Mouse (Mus musculus): ENCODE measurements at regions not wholly inside any gene's neighbourhood (a gene's known extent, or its start where the extent isn't known, plus 50 kb on each side); places are given as distances from the start of the nearest gene placed in this dataset.

DNA sequence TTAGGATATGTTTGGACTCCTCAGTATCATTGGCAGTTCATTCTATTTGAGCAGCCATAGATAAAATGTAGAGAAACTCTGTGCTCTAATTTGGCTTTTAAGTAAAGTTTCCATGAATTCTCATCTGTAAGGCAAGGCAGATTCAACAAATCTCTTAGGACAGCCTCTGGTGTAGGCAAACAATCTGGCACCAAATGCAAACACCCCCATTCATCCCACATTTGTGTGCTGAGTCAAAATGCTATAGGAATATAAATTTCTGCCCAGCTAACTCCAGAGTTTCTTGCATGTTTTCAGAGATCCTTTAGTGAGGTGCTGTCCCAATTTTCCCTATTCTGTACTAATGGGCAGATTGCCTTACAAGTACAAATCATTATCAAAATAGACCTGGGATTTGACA lies 695.7 kb upstream of the Kif18a start:
- H3K4me3 ChIP-seq: no peak overlapping the region
- no peak overlapping the region for H3K9ac ChIP-seq (ENCODE audit: low read depth, low read length)
- DNase-seq: no peak
- no peaks in the 10 kb centered on the region for H3K4me1 ChIP-seq (ENCODE audit: control insufficient read depth, insufficient read depth, low read length)
- H3K27me3 ChIP-seq (ENCODE audit: control insufficient read depth, insufficient read depth, low read length): no peaks in the 10 kb centered on the region
- H3K27ac ChIP-seq: no peak overlapping the region
- no peaks in the 10 kb centered on the region for H3K36me3 ChIP-seq (ENCODE audit: control insufficient read depth, insufficient read depth, low read length)
- no peaks in the 10 kb centered on the region for H3K79me2 ChIP-seq (replicated peaks; ENCODE audit: control insufficient read depth, insufficient read depth, low read length)
- TF ChIP-seq POLR2A (IDR thresholded peaks at IDR 0.05; ENCODE audit: insufficient read depth, low read depth, low read length) (no peak), EP300 (IDR thresholded peaks at IDR 0.05; ENCODE audit: insufficient read depth, low read depth, low read length) (no peak), CTCF (IDR thresholded peaks at IDR 0.05) (no peak)
- intact Hi-C loops (cut with DNase I): no loop called here

DNA sequence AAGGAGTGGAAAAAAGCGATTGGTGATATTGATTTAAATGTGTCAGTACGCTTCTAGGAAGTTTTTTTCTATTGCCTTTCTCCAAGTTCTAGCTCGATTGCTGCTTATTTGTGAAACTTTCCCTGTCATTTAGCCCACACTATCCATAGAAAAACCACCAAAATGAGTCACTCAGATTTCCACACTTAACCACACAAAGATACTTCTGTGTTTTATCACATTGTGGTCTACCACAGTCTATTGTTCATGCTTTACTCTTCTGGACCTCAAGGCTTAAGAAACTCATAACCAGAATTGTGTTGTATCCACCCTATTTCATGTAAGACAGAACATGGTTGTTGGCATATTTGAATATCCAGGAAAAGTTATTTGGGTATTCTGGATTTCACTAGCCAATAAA lies 687.0 kb upstream of the Kif18a start:
- Histone ChIP-seq H3K27me3 (ENCODE audit: control insufficient read depth, insufficient read depth, low read length) (no peaks in the 10 kb centered on the region), H3K79me2 (replicated peaks; ENCODE audit: control insufficient read depth, insufficient read depth, low read length) (no peaks in the 10 kb centered on the region), H3K36me3 (ENCODE audit: control insufficient read depth, insufficient read depth, low read length) (no peaks in the 10 kb centered on the region), H3K4me1 (ENCODE audit: control insufficient read depth, insufficient read depth, low read length) (no peaks in the 10 kb centered on the region), H3K9ac (ENCODE audit: low read depth, low read length) (no peak overlapping the region), H3K4me3 (no peak overlapping the region), H3K27ac (no peak overlapping the region)
- WGBS: 73% methylated on average over 3 of the region's 3 CpGs
- TF ChIP-seq EP300 (IDR thresholded peaks at IDR 0.05; ENCODE audit: insufficient read depth, low read depth, low read length): no peak
- DNase-seq: no peak
- intact Hi-C loops (cut with DNase I): no loop called here

DNA sequence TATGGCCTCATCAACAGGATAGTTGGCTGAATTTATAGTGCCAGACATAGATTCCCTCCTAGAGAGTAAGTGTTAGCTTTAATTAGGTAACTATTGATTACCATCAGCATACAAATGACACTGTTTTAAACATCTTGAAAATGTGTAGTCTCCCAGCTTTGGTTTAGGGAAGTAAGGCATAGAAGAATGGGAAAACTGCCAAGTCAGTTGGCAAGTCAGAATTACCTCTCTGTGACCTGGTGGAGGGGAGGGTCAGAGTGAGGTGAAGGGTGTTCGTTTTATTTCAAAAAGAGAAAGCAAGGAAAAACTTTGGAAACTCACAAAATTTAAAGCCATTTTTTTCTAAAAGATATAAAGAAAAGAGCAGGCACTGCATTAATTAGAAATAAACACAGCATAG lies 680.2 kb upstream of the Kif18a start:
- Histone ChIP-seq H3K9ac (ENCODE audit: low read depth, low read length) (no peak overlapping the region), H3K4me3 (no peak overlapping the region), H3K27me3 (ENCODE audit: control insufficient read depth, insufficient read depth, low read length) (no peaks in the 10 kb centered on the region), H3K4me1 (ENCODE audit: control insufficient read depth, insufficient read depth, low read length) (no peaks in the 10 kb centered on the region), H3K36me3 (ENCODE audit: control insufficient read depth, insufficient read depth, low read length) (no peaks in the 10 kb centered on the region), H3K27ac (no peak overlapping the region), H3K79me2 (replicated peaks; ENCODE audit: control insufficient read depth, insufficient read depth, low read length) (no peaks in the 10 kb centered on the region)
- TF ChIP-seq CTCF (IDR thresholded peaks at IDR 0.05) (no peak), POLR2A (IDR thresholded peaks at IDR 0.05; ENCODE audit: insufficient read depth, low read depth, low read length) (no peak), EP300 (IDR thresholded peaks at IDR 0.05; ENCODE audit: insufficient read depth, low read depth, low read length) (no peak)
- intact Hi-C loops (cut with DNase I): no loop called here
- no peak for DNase-seq
- WGBS: 16% methylated on average over 1 of the region's 1 CpGs

- intact Hi-C loops (cut with DNase I): no loop called here
- no peak for DNase-seq
- Histone ChIP-seq H3K4me3 (no peak overlapping the region), H3K4me1 (ENCODE audit: control insufficient read depth, insufficient read depth, low read length) (no peaks in the 10 kb centered on the region), H3K36me3 (ENCODE audit: control insufficient read depth, insufficient read depth, low read length) (no peaks in the 10 kb centered on the region), H3K9ac (ENCODE audit: low read depth, low read length) (no peak overlapping the region), H3K27ac (no peak overlapping the region), H3K27me3 (ENCODE audit: control insufficient read depth, insufficient read depth, low read length) (no peaks in the 10 kb centered on the region), H3K79me2 (replicated peaks; ENCODE audit: control insufficient read depth, insufficient read depth, low read length) (no peaks in the 10 kb centered on the region)
- TF ChIP-seq POLR2A (IDR thresholded peaks at IDR 0.05; ENCODE audit: insufficient read depth, low read depth, low read length): no peak
Measured at GRCm38 (mm10) chr2:108619580-108619979, 661.0 kb upstream of the Kif18a start.

DNA sequence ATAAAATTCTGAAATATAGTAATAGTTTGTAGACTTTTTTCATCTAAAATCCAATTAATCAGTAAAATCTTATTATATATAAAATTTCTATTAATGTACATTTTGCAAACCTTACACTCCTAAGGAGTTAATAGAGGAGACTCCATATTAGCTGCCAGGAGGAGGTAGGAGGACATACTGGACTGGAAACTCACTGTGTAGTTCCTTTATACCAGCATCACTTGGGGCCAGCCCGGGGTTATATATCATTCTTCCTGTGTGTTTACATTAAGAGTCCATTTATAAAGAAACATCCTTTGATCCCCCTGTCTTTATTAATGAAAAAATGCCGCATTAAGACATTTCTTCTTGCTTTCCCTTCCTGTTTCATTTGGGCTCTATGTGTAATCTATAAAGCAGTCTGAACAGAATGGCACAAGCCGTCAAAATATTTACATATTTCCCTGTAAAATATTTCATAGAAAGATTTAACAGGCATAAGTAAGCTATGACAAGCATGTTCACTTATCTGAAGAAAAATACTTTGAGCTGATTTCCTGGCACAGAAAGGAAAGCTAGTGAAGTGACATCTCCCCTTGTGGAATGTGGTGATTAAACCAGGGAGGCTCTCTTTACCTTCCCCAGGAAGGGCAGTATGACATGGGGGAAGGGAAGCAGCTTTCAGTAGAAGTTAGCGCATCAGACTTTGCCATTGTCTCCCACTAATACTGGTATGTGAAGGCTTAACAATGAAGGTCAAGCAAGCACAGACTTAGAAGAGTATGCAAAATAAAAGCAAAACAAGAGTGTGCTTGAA lies 658.0 kb upstream of the Kif18a start:
- H3K27me3 ChIP-seq (ENCODE audit: control insufficient read depth, insufficient read depth, low read length): no peaks in the 10 kb centered on the region
- H3K9ac ChIP-seq (ENCODE audit: low read depth, low read length): no peak overlapping the region
- DNase-seq: no peak
- no peaks in the 10 kb centered on the region for H3K4me1 ChIP-seq (ENCODE audit: control insufficient read depth, insufficient read depth, low read length)
- no peak overlapping the region for H3K4me3 ChIP-seq
- H3K36me3 ChIP-seq (ENCODE audit: control insufficient read depth, insufficient read depth, low read length): no peaks in the 10 kb centered on the region
- 21% methylated on average over 4 of the region's 4 CpGs for WGBS
- H3K27ac ChIP-seq: no peak overlapping the region
- no peaks in the 10 kb centered on the region for H3K79me2 ChIP-seq (replicated peaks; ENCODE audit: control insufficient read depth, insufficient read depth, low read length)
- intact Hi-C loops (cut with DNase I): no loop called here
- no peak for TF ChIP-seq EP300 (IDR thresholded peaks at IDR 0.05; ENCODE audit: insufficient read depth, low read depth, low read length)

- DNase-seq: no peak
- H3K9ac ChIP-seq (ENCODE audit: low read depth, low read length): no peak overlapping the region
- no peak overlapping the region for H3K27ac ChIP-seq
- no peaks in the 10 kb centered on the region for H3K36me3 ChIP-seq (ENCODE audit: control insufficient read depth, insufficient read depth, low read length)
- no peaks in the 10 kb centered on the region for H3K79me2 ChIP-seq (replicated peaks; ENCODE audit: control insufficient read depth, insufficient read depth, low read length)
- H3K4me1 ChIP-seq (ENCODE audit: control insufficient read depth, insufficient read depth, low read length): no peaks in the 10 kb centered on the region
- WGBS: 73% methylated on average over 4 of the region's 4 CpGs
- H3K4me3 ChIP-seq: no peak overlapping the region
- TF ChIP-seq POLR2A (IDR thresholded peaks at IDR 0.05; ENCODE audit: insufficient read depth, low read depth, low read length) (no peak), EP300 (IDR thresholded peaks at IDR 0.05; ENCODE audit: insufficient read depth, low read depth, low read length) (no peak), CTCF (IDR thresholded peaks at IDR 0.05) (no peak)
- intact Hi-C loops (cut with DNase I): no loop called here
- H3K27me3 ChIP-seq (ENCODE audit: control insufficient read depth, insufficient read depth, low read length): no peaks in the 10 kb centered on the region
Measured at GRCm38 (mm10) chr2:108635644-108636043, 644.9 kb upstream of the Kif18a start.

Measured in heart, adult 2 months (tissue).